In genomic region chr10:80995091-80995632, GRCm38 (mm10) we compare ENCODE assay signal across 9 mouse cellular contexts. TPM values are rescaled to one million over a fixed set of nuclear protein-coding genes. Genes with fewer than 3 reads are reported as not detected.
DNase-seq lines count a peak whose midpoint lies in the region; ATAC-seq and TF ChIP-seq lines count a peak whose summit lies in the region.
"Had no signal": no experiment of that assay in that cellular context is flagged by ENCODE, and none has a peak within 500 bp of the region (broad histone marks: within the 10 kb centered on the region; RNA-seq: fewer than 3 reads in every experiment).

No protein-coding gene starts in this region.

- intact Hi-C loops in heart, postnatal 14 days (cut with DNase I) = loop anchor here (1.0 to 5.0 kb wide), 4 partner anchors 66 to 182 kb away; partner anchors contain the start of gene Eef2

- peaks cover 0 to 9% of the 10 kb centered on the region in 2 experiments; a peak in 1 of 4 replicates for H3K4me1 ChIP-seq in ES-E14 (ENCODE audit: control insufficient read depth in 2 of 2, insufficient read depth in 2 of 2, low read length in 2 of 2, poor library complexity in 1 of 2)
- peaks cover 3% of the 10 kb centered on the region for H3K4me1 ChIP-seq in forebrain, embryonic 14.5 days (ENCODE audit: control insufficient read depth, insufficient read depth, low read length)

- H3K4me2 ChIP-seq in forebrain, embryonic 14.5 days (ENCODE audit: low read length) = peak overlapping the region; percentile 31

- H3K4me3 ChIP-seq in ES-E14 (ENCODE audit: insufficient read depth in 1 of 2, low read depth in 1 of 2, low read length in 2 of 2, poor library complexity in 1 of 2, severe bottlenecking in 1 of 2) = no peak overlapping the region
- H3K4me3 ChIP-seq in forebrain, embryonic 14.5 days (ENCODE audit: low read depth, low read length) = no peak overlapping the region

- 11% methylated on average over 21 of the region's 21 CpGs for WGBS in forebrain, embryonic 14.5 days

- H3K9me3 ChIP-seq in ES-E14 (ENCODE audit: control insufficient read depth, insufficient read depth, low read depth, low read length) = no peaks in the 10 kb centered on the region
- no peaks in the 10 kb centered on the region for H3K9me3 ChIP-seq in forebrain, embryonic 14.5 days (replicated peaks; ENCODE audit: control insufficient read depth, low read length)

- peak; percentile 69 for DNase-seq in ES-E14 (ENCODE audit: low read depth, low spot score)
- peak; percentile 56 for DNase-seq in c-Kit-positive CD71-positive TER-119-negative erythroid progenitor cells, embryonic 14.5 days (ENCODE audit: low read depth)
- DNase-seq in forebrain, embryonic 14.5 days (ENCODE audit: low spot score) = peak; percentile 86
- peak; percentile 79 to 91 for DNase-seq in heart, postnatal 14 days
- peak; percentile 91 to 92 for DNase-seq in layer of hippocampus, postnatal 10 days (ENCODE audit: low spot score in 2 of 2)
- peak; percentile 88 for DNase-seq in lung, postnatal 14 days
- DNase-seq in ovary, postnatal 36 days (ENCODE audit: low spot score) = peak; percentile 77
- DNase-seq in thymus, postnatal 14 days = peak; percentile 82

- ATAC-seq in forebrain, embryonic 14.5 days = peak; percentile 42

- in situ Hi-C loops in ES-E14 (cut with MboI; ENCODE audit: low sequenced_read_pairs in 2 of 2, unreplicated experiment in 2 of 2) = loop anchor here in 1 of 2 experiments (5.0 kb wide), 1 partner anchor 108 kb away; no protein-coding TSS in a partner anchor

- no peaks in the 10 kb centered on the region for H3K36me3 ChIP-seq in ES-E14 (ENCODE audit: control insufficient read depth, insufficient read depth, low read length, poor library complexity, severe bottlenecking)
- H3K36me3 ChIP-seq in forebrain, embryonic 14.5 days (ENCODE audit: control insufficient read depth, insufficient read depth, low read length) = no peaks in the 10 kb centered on the region

- no peak overlapping the region for H3K9ac ChIP-seq in ES-E14 (ENCODE audit: insufficient read depth, low read depth, low read length, poor library complexity, severe bottlenecking)
- peak overlapping the region; percentile 37; the same call in 1 of the 2 replicates for H3K9ac ChIP-seq in forebrain, embryonic 14.5 days (ENCODE audit: low read length)

- H3K27ac ChIP-seq in ES-E14 (ENCODE audit: insufficient read depth, low read depth, low read length, poor library complexity, severe bottlenecking) = no peak overlapping the region
- H3K27ac ChIP-seq in forebrain, embryonic 14.5 days (ENCODE audit: low read depth, low read length) = no peak overlapping the region
- H3K27ac ChIP-seq: macrophage had no signal

- no peaks in the 10 kb centered on the region for H3K27me3 ChIP-seq in forebrain, embryonic 14.5 days (replicated peaks; ENCODE audit: control insufficient read depth, insufficient read depth, low read length)

TF ChIP-seq in ES-E14, 5 proteins besides CTCF, POLR2A, EP300 and RAD21:
- TF ChIP-seq CHD2 (IDR thresholded peaks at IDR 0.05; ENCODE audit: low read depth, low read length) (no peak), ZC3H11A (IDR thresholded peaks at IDR 0.05; ENCODE audit: borderline replicate concordance, low read depth, low read length) (peak; percentile 73; the same call in 1 of the 2 replicates), MAFK (IDR thresholded peaks at IDR 0.05; ENCODE audit: insufficient read depth, low read depth, low read length) (peak; percentile 75), ZNF384 (IDR thresholded peaks at IDR 0.05; ENCODE audit: low read depth, low read length) (0 out of 2 replicates have a peak, but pooled peaks have one; percentile 23)

RNA-seq across cellular contexts. Expression of gene Gng7, which starts 19.6 kb away (rescaled TPM):
- total RNA-seq in ES-E14 (2012; rRNA removed) = 0.79 and 0.94 TPM in 2 replicates
- 15.3 and 20.8 TPM in 2 replicates for polyA plus RNA-seq in forebrain, embryonic 14.5 days (2014; fragmentation: Nextera tagmentation; extraction: Ambion mirVana)
- under 1 TPM; 0.27 to 0.31 TPM for total RNA-seq in heart, postnatal 14 days (2021)
- 100 to 1,000 TPM; 145 to 156 TPM for total RNA-seq in layer of hippocampus, postnatal 10 days (2021)

RNA-seq across cellular contexts. Expression of gene Diras1, which starts 30.3 kb away (rescaled TPM):
- total RNA-seq in ES-E14 (2012; rRNA removed) = 1.1 and 1.3 TPM in 2 replicates
- polyA plus RNA-seq in forebrain, embryonic 14.5 days (2014; fragmentation: Nextera tagmentation; extraction: Ambion mirVana) = 19.0 and 21.0 TPM in 2 replicates
- under 1 TPM in 1 of 2 experiments, not detected in 1; 0.10 TPM for total RNA-seq in heart, postnatal 14 days (2021)
- 100 to 1,000 TPM in 1 of 2 experiments, 10 to 100 TPM in 1; 92.4 to 110 TPM for total RNA-seq in layer of hippocampus, postnatal 10 days (2021)
- polyA plus RNA-seq: macrophage had no signal

RNA-seq across cellular contexts. Expression of gene Slc39a3, which starts 42.1 kb away (rescaled TPM):
- total RNA-seq in ES-E14 (2012; rRNA removed) = 12.6 and 13.1 TPM in 2 replicates
- 20.7 and 26.9 TPM in 2 replicates for polyA plus RNA-seq in forebrain, embryonic 14.5 days (2014; fragmentation: Nextera tagmentation; extraction: Ambion mirVana)
- 10 to 100 TPM; 13.6 to 14.8 TPM for total RNA-seq in heart, postnatal 14 days (2021)
- 10 to 100 TPM; 57.3 to 66.0 TPM for total RNA-seq in layer of hippocampus, postnatal 10 days (2021)

Comparison
In these comparisons a context has a peak if more than half of its experiments do, and no peak if none do; other contexts are left out.
1. RNA of gene Gng7, which starts 19.6 kb away (total RNA-seq): 145 to 156 TPM in layer of hippocampus, postnatal 10 days; 0.79 to 0.94 TPM in ES-E14 and 0.27 to 0.31 TPM in heart, postnatal 14 days; every median in the first group is over 10 times any median in the second.
2. RNA of gene Diras1, which starts 30.3 kb away (total RNA-seq): 92.4 to 110 TPM in layer of hippocampus, postnatal 10 days; 1.1 to 1.3 TPM in ES-E14 and 0.10 TPM in heart, postnatal 14 days; every median in the first group is over 10 times any median in the second.
3. Peak in every context shown above with its lines, with median percentiles within 50 percentile points of each other: DNase-seq.